Mouse (Mus musculus) stomach, embryonic 16.5 days (tissue): ENCODE data around the gene Pycard. TPM values are rescaled to one million over a fixed set of nuclear protein-coding genes. Genes with fewer than 3 reads are reported as not detected.
"Not testable (repeated sequence)": the region's sequence is repeated elsewhere in the genome, so short reads cannot be mapped to it uniquely, and the experiment has no call there.

Experiments used
- ATAC-seq: fragments of 200-750 bp; cut with Nextera tagmentation; 2 replicates; pipeline ENCODE4 v1.8.0; 2017; ENCODE audit warnings: moderate number of reproducible peaks, moderate TSS enrichment; ENCODE audit not compliant: insufficient read depth, low FRiP score
- H3K27ac ChIP-seq: fragments of 300-500 bp; sonication (generic); 2 replicates; pipeline ENCODE4 v1.5.1; 2014; ENCODE audit warnings: low read length
- H3K27me3 ChIP-seq: fragments of 300-500 bp; sonication (generic); 2 replicates; pipeline ENCODE4 v1.6.1; 2014; ENCODE audit warnings: low read length, control low read depth, mixed read lengths; ENCODE audit not compliant: control insufficient read depth, insufficient read depth
- H3K36me3 ChIP-seq: fragments of 300-500 bp; sonication (generic); 2 replicates; pipeline ENCODE4 v1.6.1; 2014; ENCODE audit warnings: low read length; ENCODE audit not compliant: control insufficient read depth, insufficient read depth
- H3K4me1 ChIP-seq: fragments of 300-500 bp; sonication (generic); 2 replicates; pipeline ENCODE4 v1.6.1; 2014; ENCODE audit warnings: low read length, control low read depth, mixed read lengths; ENCODE audit not compliant: control insufficient read depth, insufficient read depth
- H3K4me2 ChIP-seq: fragments of 300-500 bp; sonication (generic); 2 replicates; pipeline ENCODE4 v1.6.1; 2014; ENCODE audit warnings: low read depth, low read length, mixed read lengths
- H3K4me3 ChIP-seq: fragments of 300-500 bp; sonication (generic); replicated peaks from 2 replicates; pipeline ENCODE4 v1.5.1; 2014; ENCODE audit warnings: mild to moderate bottlenecking, low read length
- H3K9ac ChIP-seq: fragments of 300-500 bp; sonication (generic); 2 replicates; pipeline ENCODE4 v1.6.1; 2014; ENCODE audit warnings: low read length
- H3K9me3 ChIP-seq: fragments of 300-500 bp; sonication (generic); replicated peaks from 2 replicates; pipeline ENCODE4 v1.6.1; 2016; ENCODE audit warnings: low read length, control low read depth; ENCODE audit not compliant: control insufficient read depth
- WGBS: fragments of 180-500 bp; shearing (Covaris S2); extraction: QIAGEN DNeasy Blood & Tissue Kit; methylation state at CpG from one replicate; pipeline ENCODE4 v1.1.7; 2014; 5-methylcytosine and 5-hydroxymethylcytosine counted together
- polyA plus RNA-seq: library from polyadenylated mRNA; unstranded; fragments of >200 nt; fragmentation: Nextera tagmentation; extraction: Ambion mirVana; gene quantifications from 2 replicates; pipeline ENCODE4 v1.2.1, GENCODE M21; 2015

Pycard gene
- polyA plus RNA-seq, result 179 and 188 TPM in 2 replicates

DNA sequence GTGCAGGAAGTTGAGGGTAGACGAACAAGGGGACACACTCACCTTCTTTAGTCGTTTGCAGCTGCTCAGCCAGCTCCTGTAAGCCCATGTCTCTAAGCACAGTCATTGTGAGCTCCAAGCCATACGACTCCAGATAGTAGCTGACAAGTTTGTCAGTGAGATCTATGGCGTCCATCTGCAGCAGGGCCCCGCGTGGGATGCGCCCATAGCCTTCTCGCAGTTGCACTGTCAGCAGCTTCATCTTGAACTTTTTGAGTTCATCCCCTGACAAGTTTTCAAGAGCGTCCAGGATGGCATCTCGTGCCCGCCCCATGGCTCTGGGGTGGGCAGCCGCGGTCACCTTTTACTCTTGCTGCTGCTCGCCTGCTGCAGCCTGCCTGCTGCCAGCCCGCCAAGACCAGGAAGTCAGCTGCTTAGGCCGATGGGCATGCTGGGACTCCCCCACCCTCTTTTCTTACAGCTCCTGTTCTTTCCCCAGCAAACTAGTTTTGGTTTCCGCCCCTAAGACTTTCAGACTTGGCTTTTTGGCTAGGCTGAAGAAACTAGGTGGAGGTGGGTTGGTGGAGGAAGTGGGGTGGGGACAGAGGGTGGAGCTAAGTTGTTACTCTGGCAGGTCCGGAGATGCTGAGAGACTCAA lies at the start of gene Pycard:
TSS of gene Pycard (minus strand) at position 527 of the 637 bp plus-strand sequence.
- Histone ChIP-seq H3K4me3 (peak within 1 kb of the TSS; percentile 49), H3K4me2 (peak within 1 kb of the TSS; percentile 51), H3K4me1 (peaks cover 9% of the 10 kb centered on the region; the same call in 1 of the 2 replicates), H3K27me3 (no peaks in the 10 kb centered on the region), H3K9me3 (no peaks in the 10 kb centered on the region), H3K9ac (peak within 1 kb of the TSS; percentile 68), H3K36me3 (peaks cover 7% of the 10 kb centered on the region; the same call in 1 of the 2 replicates), H3K27ac (peak within 1 kb of the TSS; percentile 88)
- WGBS, result 10% methylated on average over 18 of the region's 18 CpGs
- ATAC-seq, result peak; percentile 77

DNA sequence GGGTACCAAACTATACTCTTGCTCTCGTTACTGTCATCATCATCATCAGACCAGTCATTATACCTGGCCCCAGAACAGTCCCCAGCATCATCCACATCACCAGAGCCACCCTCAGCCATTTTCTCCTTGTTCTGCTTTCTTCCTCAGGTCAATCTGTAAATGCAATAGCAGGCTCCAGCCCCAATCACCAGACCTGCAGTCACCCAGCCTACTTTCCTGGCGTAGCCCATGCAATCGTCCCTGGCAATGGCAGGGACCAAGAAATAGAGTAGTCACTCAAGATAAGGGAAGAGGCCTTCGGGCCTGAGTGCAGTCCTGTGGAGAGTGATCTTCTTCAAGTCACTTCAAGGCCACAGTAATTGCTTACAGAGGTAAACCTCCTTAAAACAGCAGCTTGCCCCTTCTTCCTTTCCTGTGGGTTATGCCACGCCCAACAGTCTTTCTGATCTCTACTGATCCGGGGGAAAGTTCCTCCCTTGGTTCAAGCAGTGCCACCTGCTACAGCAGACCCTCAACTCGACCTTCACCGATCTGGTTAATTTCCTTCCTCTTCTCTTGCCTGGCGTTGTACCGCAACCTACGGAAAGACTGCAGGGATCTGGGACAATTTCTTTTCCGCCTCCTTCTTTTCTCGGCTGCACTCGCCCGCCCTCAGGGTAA lies 48.6 kb upstream of the Pycard start:
- H3K9ac ChIP-seq, ATAC-seq, H3K4me1 ChIP-seq, H3K27me3 ChIP-seq, H3K9me3 ChIP-seq, H3K4me2 ChIP-seq, H3K36me3 ChIP-seq, H3K4me3 ChIP-seq, H3K27ac ChIP-seq: not testable (repeated sequence)
- 83% methylated on average over 15 of the region's 15 CpGs for WGBS

DNA sequence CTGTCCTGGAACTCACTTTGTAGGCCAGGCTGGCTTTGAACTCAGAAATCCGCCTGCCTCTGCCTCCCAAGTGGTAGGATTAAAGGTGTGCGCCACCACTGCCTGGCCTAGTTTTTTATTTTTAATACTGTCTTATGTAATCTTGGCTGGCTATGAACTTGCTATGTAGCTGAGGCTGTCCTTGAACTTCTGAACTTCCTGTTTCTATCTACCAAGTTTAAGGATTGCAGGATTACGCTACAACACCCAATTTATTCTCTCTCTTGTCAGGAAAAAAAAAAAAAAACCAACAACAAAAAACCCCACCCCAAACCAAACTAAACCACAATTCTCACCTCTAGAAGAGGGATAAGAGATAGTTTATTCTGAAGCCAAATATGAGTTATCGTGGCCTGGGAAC lies 39.9 kb upstream of the Pycard start:
- Histone ChIP-seq H3K4me3 (no peak overlapping the region), H3K27ac (no peak overlapping the region; the same call in 1 of the 2 replicates), H3K27me3 (no peaks in the 10 kb centered on the region), H3K36me3 (no peaks in the 10 kb centered on the region), H3K9ac (no peak overlapping the region), H3K9me3 (no peaks in the 10 kb centered on the region), H3K4me2 (no peak overlapping the region), H3K4me1 (no peaks in the 10 kb centered on the region)
- 86% methylated on average over 4 of the region's 4 CpGs for WGBS
- no peak for ATAC-seq

DNA sequence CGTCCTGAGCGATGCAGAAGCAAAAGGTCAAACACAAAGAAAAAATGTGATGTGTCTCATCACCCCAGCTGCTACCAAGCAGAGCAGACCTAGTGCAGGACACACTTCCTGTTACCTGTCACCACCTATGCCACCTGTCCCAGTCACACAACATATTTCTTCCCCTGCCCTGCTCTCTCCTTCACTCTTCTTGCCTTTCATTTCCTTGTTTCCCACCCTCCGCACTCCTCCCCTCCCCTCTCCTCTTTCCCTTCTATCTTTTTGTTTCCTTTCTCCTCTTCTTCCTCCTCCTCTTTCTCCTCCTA lies 39.3 kb upstream of the Pycard start:
- H3K4me2 ChIP-seq, result no peak overlapping the region
- no peaks in the 10 kb centered on the region for H3K27me3 ChIP-seq
- H3K9ac ChIP-seq, result no peak overlapping the region
- peak overlapping the region; percentile 80 for H3K27ac ChIP-seq
- H3K9me3 ChIP-seq, result no peaks in the 10 kb centered on the region
- no peak for ATAC-seq
- no peaks in the 10 kb centered on the region for H3K36me3 ChIP-seq
- no peaks in the 10 kb centered on the region for H3K4me1 ChIP-seq
- H3K4me3 ChIP-seq, result no peak overlapping the region
- WGBS, result 91% methylated on average over 3 of the region's 3 CpGs

DNA sequence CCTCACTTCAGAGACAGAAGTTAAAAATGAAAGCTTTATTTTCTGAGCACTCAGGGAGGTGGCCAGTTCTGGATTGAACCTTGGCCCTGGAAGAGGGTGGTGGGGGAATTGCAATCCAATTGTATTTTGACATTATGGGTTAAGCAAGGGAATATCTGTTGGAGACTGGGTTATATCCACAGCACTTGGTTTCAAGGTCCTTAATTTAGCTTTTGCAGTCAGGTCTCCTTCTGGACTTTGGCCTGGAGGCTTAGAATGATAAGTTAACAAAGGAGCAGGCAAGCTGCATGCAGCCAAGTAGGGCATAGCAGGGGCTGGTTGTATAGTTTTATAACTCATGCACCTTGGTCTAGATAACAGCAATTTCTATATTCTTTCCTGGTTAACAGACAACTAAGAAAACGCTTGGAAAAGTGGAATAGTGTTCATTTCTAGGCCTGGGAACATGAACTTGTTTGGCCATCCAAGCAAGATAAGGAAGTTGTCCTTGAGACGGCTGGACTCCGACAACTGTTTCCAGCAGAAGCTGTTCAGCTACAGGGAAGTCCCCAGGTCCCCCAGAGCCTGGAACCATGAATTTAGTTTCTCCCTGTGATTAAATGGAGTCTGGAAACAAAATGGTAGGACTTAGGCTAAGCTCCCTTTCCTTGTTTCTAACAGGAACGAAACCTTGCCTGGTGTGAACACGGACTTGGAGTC lies 38.8 kb upstream of the Pycard start:
- H3K9ac ChIP-seq, result no peak overlapping the region
- no peak overlapping the region for H3K4me3 ChIP-seq
- no peak overlapping the region for H3K4me2 ChIP-seq

DNA sequence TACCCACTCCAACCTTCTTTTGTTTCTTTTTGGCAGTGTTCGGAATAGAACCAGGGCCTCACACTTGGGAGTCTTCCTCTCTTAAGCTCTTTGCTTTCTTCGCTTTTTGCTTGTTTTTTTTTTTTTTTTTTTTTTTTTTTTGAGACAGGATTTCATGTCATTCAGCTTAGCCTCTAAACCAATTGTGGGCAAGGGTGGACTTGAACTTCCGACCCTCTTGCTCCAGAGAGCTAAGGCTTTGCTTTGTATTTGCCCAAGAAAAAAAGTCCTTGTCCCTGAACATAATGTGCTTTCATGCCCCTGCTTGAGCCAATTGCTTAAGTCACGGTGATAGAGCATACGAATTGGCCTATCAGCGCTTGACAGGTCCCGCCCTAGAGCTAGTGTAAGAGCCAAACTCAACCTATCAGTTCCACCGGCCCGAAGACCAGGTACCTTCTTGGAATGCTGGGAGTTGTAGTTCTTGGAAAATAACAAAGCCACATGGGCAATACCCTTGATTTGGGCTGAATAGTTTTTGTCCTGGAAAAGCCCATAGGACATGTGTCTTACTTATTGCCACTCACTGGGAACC lies 37.8 kb upstream of the Pycard start:
- no peaks in the 10 kb centered on the region for H3K4me1 ChIP-seq
- H3K36me3 ChIP-seq, result no peaks in the 10 kb centered on the region
- no peaks in the 10 kb centered on the region for H3K27me3 ChIP-seq
- peak overlapping the region; percentile 80 for H3K27ac ChIP-seq
- ATAC-seq, result peak; percentile 85; the same call in 1 of the 2 replicates
- H3K4me3 ChIP-seq, result no peak overlapping the region
- WGBS, result 40% methylated on average over 9 of the region's 9 CpGs
- H3K9me3 ChIP-seq, result no peaks in the 10 kb centered on the region
- H3K4me2 ChIP-seq, result no peak overlapping the region
- H3K9ac ChIP-seq, result no peak overlapping the region

More for the DNA sequence above, 38.8 kb upstream of the Pycard start:
- ATAC-seq, result peak; percentile 85; the same call in 1 of the 2 replicates
- no peaks in the 10 kb centered on the region for H3K36me3 ChIP-seq
- no peaks in the 10 kb centered on the region for H3K27me3 ChIP-seq
- no peaks in the 10 kb centered on the region for H3K4me1 ChIP-seq
- WGBS, result 75% methylated on average over 5 of the region's 5 CpGs
- H3K9me3 ChIP-seq, result no peaks in the 10 kb centered on the region
- H3K27ac ChIP-seq, result peak overlapping the region; percentile 80

DNA sequence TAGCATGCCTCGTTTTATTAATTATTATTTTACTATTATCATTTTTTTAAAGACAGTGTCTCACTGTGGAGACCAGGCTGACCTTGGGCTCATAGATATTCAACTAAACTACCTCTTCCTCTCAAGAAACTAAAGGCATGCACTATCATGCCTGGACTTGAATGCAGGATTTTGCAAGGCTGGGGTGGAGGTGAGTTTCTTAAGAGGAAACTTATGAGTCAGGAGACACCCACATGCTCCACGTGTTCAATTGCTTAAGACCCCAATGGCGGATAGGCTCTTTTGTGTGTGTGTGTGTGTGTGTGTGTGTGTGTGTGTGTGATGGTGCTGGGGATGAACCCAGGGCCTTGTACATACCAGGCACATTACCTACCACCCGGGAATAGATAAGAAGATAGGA lies 31.7 kb upstream of the Pycard start:
- ATAC-seq, result peak; percentile 17; the same call in 1 of the 2 replicates
- 70% methylated on average over 4 of the region's 4 CpGs for WGBS
- Histone ChIP-seq H3K36me3 (no peaks in the 10 kb centered on the region), H3K27ac (no peak overlapping the region), H3K9ac (no peak overlapping the region), H3K27me3 (no peaks in the 10 kb centered on the region), H3K9me3 (no peaks in the 10 kb centered on the region), H3K4me1 (no peaks in the 10 kb centered on the region), H3K4me2 (no peak overlapping the region), H3K4me3 (no peak overlapping the region)

DNA sequence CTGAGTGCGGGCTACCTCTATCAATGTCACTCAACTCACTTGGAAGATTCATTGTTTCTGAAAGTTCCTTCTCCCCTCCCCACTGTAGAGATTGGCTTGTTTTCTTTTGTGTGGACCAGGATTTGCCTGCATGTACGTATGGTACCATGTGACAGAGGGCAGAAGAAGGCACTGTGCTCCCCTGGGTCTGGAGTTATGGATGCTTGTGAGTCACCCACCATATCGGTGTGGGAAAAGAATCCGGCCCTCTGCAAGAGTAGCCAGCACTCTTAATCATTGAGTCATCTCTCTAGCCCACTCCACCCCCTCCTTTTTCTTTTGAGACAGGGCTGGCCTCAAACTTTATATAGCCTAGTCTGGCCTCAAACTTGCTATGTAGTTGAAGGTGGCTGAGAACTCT lies 31.3 kb upstream of the Pycard start:
- no peaks in the 10 kb centered on the region for H3K36me3 ChIP-seq

DNA sequence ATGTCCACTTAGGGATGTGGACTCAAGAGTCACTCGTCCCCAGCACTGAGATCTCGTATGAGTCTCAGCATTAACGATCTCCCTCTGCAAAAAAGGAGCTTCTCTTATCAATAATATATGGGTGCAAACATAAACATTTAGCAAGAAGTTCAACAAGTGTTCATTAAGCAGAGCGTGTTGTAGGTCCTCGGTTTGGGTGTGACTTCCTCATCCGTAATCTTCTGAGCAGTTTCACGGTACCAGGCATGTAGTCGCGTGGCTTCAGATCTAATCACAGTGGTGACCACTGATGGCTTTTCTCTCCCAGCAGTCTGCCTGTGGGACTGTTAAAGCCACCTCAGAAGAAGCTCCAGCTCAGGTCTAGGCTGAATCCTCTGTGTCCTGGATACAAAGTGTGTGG lies 30.7 kb upstream of the Pycard start:
- ATAC-seq, result no peak
- H3K27ac ChIP-seq, result no peak overlapping the region
- no peak overlapping the region for H3K4me2 ChIP-seq
- no peak overlapping the region for H3K4me3 ChIP-seq
- H3K9ac ChIP-seq, result no peak overlapping the region
- 74% methylated on average over 9 of the region's 9 CpGs for WGBS
- no peaks in the 10 kb centered on the region for H3K36me3 ChIP-seq
- H3K9me3 ChIP-seq, result no peaks in the 10 kb centered on the region
- H3K27me3 ChIP-seq, result no peaks in the 10 kb centered on the region
- H3K4me1 ChIP-seq, result no peaks in the 10 kb centered on the region

More for the DNA sequence above, 31.3 kb upstream of the Pycard start:
- no peak overlapping the region for H3K9ac ChIP-seq
- H3K4me1 ChIP-seq, result no peaks in the 10 kb centered on the region
- no peaks in the 10 kb centered on the region for H3K27me3 ChIP-seq
- H3K9me3 ChIP-seq, result no peaks in the 10 kb centered on the region
- H3K27ac ChIP-seq, result no peak overlapping the region
- ATAC-seq, result no peak
- H3K4me2 ChIP-seq, result no peak overlapping the region
- WGBS, result 76% methylated on average over 4 of the region's 4 CpGs
- H3K4me3 ChIP-seq, result no peak overlapping the region
